Mouse (Mus musculus) inflammation-experienced regulatory T-cells (primary cell): ENCODE measurements around the gene Rgs18. TPM values are rescaled to one million over a fixed set of nuclear protein-coding genes. Genes with fewer than 3 reads are reported as not detected.

Experiments used
- polyA plus RNA-seq, 2 experiments: library from polyadenylated mRNA; unstranded; fragments of 100-300 nt; shearing (Covaris generic); gene quantifications; one replicate each; pipeline ENCODE4 v1.2.1; 2017

Rgs18 gene
- not detected for polyA plus RNA-seq

DNA sequence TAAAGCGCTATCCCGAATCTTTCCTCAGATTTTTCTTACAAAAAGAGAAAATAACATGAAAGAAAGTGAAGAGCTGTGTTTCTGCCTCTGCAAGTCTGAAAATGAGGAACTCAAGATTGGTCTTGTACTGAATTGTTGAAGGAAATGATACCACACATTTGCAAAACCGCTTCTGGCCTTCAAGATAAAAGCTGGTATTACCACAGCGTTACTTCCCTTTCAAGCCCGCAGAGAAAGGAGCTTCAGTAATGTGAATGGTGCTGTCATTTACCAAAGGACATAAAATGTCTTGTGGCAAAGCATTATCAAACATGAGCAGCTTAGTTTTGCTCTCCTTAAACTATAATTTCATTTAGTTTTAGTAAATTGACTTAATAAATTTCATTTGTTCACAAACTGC lies at the start of gene Rgs18:
Gene Rgs18 (minus strand): TSS at position 105 of the 400 bp plus-strand sequence.

Other genes with a start within 250 kb of the Rgs18 start
- gene Rgs21, start 207.8 kb downstream of the Rgs18 start, polyA plus RNA-seq, result not detected